Mouse (Mus musculus): ENCODE results near the gene Max. TPM values are rescaled to one million over a fixed set of nuclear protein-coding genes. Genes with fewer than 3 reads are reported as not detected.
A peak's percentile ranks its signal among the peaks of the same experiment; 100 is the strongest.

Max gene
- polyA plus RNA-seq (2012; rRNA removed) = 79.5 and 85.8 TPM in 2 replicates

DNA sequence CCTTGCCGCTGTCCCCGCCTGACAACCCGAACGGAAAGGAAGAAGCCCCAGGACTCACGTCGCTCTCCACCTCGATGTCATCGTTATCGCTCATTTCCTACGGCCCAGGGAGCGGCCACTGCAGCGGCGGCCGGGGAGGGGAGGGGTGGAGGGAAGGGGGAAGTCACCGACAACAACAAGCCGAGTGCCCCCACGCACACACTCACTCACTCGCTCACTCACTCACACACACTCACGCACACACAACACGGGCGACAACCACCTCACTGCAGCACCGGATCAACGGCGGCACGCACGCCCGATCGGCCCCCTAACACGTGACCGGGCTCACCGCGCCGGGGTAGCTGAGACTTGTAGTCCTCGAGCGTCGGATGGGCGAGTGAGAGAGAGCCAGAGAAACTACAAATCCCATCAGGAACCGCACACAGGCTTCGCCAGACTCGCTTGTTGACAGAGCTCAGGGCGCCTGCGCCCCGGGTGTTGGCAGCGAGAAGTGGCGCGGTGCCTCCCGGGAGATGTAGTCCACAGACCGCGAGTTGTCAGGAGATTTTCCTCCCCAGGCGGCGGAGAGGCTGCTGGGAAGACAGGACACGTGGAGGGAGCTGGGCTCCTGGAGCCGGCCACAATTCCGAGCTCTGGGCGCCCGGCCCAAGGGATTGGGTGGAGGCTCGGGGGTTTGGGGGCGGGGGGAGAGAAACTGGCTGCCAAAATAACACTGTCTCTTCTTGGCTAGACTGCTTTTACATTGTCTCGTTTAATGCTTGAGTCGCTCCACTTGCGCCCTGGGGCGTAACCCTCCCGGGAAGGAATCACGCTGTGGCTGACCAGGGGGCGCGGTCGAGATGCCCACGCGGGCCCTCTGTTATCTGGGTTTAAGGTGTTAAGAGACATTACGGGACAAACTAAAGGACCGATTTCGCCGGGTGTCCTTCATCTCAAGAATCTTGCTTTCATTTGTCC, at the start of gene Max:
Gene Max (minus strand): TSS at position 270 of the 960 bp plus-strand sequence.
- DNase-seq (ENCODE audit: low read depth, low spot score) = peak; percentile 99
- WGBS = under 1% methylated on average over 73 of the region's 73 CpGs

DNA sequence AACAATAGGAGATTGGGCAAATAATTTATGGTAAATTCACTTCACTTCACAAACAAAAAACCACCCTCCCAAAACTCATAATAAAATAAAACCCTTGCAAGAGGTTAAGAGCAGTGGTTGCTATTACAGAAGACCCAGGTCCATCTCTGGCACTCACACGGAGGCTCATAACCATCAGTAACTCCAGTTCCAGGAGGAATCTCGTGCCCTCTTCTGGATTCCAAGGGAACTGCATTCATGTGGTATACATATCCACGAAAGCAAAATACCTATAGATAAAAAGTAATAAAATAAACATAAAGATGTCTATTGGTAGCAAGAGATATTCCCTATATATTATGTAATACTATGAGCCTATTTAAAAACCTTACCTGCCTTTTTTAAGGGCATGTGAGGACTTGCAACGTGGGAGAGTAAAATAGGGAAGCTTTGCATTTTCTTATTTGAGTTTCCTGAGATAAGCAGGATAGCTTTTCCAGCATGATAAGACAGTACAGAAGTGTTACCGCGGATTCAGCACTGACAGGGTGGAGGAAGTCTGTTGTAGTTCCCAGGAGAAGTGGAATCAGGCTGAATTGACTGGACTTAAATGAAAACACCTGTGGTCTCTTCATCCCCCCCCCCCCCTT, 49.2 kb upstream of the Max start:
- WGBS = 66% methylated on average over 6 of the region's 6 CpGs
- no peak for DNase-seq (ENCODE audit: low read depth, low spot score)

DNA sequence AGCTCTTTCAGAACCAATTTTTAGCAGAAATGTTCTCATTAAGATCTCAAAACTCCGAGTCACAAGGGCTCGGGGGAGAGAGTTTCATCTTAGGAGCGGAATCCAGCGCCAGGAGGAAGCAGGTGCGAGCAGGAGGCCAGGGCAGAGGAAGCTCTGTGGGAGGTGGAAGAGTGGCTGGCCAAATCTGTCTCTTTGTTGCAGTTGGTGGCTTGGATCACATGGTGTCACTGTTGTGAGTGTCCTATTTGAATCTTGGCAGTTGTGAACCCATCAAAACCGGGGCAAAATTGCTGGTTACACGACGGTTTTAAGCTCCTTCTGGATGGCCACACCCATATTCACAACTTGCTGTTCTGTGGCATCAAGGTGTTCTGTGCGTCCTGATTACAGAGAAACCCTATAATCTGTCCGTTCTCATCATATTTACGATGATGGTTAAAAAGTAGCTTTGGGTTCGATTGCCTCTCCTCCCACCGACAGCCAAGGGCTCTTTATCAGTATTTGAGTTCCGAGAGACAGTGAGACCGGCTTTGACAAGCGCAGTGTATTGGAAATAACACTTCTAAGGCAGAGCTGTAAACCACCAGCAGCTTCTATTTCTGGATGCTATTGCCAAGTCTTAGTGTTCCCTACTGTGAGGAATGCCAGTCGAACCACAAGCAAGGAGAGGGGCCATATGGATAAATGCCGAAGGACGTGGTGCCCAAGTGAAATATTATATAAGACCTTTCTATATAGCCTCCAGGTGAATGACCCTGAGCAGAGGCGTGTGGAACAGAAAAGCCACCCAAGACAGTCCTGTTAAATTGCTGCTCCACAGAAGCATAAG, 47.4 kb upstream of the Max start:
- 28% methylated on average over 20 of the region's 20 CpGs for WGBS
- DNase-seq (ENCODE audit: low read depth, low spot score) = no peak

DNA sequence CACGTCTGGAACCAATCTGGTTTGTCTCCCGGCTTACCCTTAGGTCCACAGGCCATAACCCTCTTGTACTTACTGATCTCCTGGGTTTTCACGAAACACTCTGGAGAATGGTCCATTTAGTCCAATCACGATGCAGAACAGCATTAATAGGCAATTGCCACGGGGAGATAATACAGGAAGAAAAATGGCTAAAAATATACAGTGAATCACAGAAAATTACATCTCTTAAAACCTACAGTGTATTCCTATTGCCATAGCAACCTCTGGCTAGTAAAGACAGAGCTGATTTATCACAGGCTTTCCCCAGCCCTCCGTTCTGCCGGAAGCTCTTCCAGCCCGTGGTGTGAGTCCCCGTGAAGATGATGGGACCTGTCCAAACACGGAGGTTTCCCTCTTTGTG, 42.9 kb upstream of the Max start:
- 57% methylated on average over 10 of the region's 10 CpGs for WGBS
- no peak for DNase-seq (ENCODE audit: low read depth, low spot score)

DNA sequence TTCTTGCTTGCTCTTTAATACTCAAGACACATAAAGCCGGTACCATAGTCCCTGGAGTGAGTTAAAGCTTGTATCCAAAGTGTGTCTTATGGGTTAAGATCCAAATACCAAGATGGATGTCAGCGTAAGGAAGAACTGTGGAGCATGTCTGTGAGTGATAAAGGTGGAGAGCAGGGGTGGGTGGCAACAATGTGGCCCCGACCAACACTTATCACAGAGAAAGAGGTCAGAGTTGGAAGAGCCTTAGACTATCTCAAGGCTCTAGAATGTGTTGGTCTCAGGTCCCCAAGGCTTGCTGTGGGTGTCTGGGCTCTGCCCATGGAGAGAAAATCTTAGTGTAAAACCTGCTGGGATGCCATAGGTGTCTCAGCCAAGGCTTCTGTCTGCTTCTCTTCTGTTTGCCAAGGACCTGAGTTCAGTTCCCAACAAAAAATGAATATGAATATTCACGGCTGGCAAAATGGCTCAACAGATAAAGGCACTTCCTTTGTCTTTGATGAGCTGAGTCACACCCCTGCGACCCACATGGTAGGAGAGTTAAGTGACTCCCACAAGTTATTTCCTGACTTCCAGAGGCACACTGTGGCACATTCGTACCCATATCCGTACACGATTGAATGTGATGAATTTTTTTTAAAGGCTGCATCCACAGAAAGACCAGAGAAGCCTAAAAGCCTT, 40.7 kb upstream of the Max start:
- WGBS = 88% methylated on average over 8 of the region's 8 CpGs
- DNase-seq (ENCODE audit: low read depth, low spot score) = no peak

DNA sequence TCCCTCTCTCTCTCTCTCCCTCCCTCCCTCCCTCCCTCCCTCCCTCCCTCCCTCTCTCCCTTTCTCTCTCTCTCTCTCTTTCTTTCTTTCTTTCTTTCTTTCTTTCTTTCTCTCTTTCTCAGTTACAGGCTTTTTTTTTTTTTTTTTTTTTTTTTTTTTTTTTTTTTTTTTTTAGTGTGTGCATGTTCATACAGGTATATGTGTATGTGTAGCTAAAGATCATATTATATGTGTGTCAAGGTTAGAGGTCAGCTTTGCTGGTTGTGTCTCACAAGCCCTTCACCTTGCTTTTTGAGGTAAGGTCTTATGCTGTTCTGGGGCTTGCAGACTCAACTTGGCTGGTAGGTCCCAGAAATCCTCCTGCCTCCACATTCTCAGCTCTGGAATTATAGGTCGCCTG, 39.3 kb upstream of the Max start:
- WGBS = 96% methylated on average over 1 of the region's 1 CpGs
- no peak for DNase-seq (ENCODE audit: low read depth, low spot score)

DNA sequence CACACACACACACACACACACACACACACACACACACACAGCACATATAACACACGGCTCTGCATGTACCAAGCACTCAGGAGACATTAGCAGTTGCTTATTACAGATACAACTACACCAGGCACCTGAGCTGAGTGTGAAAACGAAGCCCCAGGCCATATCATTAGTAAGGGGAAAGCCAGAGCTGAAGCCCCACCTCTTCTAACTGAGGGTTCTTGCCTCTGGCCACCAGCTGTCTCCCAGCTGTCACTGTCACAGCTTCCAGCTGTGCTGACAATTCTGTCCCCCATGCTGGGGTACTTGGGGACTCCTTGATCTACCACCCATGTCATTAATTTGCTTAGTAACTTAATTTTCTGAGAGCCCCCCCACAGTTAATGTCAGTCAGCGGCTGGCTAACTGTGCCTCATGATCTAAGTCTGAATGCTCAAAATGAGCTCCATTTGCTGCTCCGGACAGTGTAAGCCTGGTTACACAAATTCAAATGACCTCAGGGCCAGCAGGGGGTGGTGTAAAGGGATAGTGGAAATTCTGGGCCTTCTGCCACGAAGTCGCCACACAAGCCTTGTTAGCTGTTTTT, 38.8 kb upstream of the Max start:
- WGBS = 45% methylated on average over 6 of the region's 6 CpGs
- no peak for DNase-seq (ENCODE audit: low read depth, low spot score)

DNA sequence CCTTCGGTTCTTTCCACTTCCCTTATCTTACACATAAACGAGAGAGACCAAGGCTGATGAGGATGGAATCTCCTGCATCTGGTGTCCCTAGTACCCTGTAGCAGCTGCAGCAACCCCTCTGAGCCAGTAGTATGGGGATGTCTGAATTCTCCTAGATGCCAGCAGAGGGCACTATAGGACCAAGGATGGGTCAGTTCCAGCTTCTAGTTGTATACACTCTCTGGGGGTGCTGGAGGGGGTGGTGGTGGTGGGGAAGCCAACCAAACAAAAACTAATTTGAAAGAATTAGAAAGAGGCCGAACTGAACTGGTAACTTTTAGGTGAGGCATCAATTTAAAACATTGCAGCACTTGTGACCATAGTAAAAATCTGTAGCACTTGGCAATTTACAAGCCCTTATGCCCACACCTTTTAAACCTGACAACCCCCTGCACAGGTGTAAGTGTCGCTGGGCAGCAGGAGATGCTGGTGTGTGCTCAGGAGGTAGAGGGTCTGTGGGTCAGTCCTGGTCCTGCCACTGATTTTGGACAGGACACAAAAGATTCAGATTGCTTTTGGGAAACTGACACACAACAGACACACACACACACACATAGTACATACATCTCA, 38.2 kb upstream of the Max start:
- 10% methylated on average over 4 of the region's 4 CpGs for WGBS
- DNase-seq (ENCODE audit: low read depth, low spot score) = peak; percentile 55

DNA sequence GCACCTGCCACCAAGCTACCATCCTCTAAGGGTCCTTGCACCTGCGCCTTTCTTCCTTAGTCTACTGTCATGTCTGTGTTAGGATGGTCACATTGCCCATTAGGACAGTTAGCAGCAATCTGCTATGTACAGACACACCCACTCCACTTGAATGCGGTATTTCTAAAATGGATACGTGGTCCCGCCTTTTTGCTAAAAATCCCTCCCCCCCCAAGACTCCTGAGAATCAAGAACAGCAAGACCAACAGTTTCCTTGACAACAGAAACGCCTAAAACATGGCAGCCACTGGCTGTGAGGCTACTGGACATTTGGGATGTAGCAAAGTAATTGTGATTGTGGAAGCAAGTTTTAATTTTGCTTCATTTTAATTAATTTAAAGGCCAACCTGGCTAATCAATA, 32.8 kb upstream of the Max start:
- no peak for DNase-seq (ENCODE audit: low read depth, low spot score)
- 86% methylated on average over 5 of the region's 5 CpGs for whole genome bisulfite sequencing

DNA sequence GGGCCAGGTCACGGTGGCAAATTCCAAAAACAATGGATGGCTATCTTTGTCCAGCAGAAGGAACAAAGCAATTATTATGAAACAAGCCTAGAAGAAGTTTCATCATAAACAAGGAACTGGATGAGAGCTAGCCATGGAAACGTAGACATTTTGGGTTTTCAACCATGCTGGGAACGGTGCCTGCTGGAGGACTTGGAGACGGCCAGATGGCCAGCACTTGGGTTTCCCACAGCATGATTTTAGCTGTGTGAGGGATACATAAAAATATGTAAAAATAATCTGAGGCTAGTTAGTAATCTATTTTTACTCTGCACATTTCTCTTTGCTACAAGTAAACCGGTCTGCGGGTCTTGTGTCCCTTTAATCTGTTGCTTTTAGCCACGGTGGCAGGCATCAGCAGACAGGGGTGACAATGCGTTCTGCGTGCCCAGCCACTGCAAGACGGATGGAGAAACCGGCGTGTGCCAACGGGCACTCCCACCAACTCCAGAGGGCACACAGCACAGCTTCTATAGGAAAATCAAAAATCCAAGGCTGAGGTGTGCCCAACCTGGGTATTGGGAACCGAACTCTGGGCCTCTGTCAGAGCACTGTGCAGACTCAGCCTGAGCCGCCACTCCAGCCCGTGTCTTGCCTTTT, 31.0 kb upstream of the Max start:
- no peak for DNase-seq (ENCODE audit: low read depth, low spot score)
- 85% methylated on average over 16 of the region's 16 CpGs for WGBS

DNA sequence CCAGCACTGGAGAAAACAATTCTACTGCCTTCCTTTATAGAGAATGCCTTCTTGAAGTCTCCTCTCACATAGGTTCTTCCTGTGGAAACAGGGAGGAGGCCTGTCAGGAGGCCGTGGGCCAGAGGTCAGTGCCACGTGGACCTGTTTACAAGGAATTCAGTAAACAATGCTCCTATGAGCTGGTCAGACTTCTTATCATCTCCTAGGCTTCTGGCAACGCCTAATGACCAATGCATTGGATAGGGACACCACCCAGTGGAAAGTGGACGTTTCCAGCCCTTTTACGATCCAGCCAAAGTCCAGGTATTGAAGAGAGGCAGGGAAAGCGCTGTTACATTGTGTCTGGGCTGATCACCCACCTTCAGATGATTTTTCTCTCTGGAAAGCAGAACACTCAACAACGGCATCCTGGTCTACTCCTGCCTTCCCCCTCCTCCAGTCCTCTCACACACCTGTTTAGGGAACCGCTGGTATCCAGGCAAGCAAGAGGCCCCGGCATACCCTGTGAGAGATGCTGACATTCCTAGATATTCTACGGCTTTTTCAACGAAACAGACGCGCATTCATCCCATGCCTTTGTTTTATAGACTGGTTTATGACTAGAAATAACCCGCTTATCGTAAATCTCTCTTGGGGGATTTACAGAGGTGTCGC, 20.9 kb upstream of the Max start:
- peak; percentile 96 for DNase-seq (ENCODE audit: low read depth, low spot score)
- WGBS = 20% methylated on average over 16 of the region's 16 CpGs

DNA sequence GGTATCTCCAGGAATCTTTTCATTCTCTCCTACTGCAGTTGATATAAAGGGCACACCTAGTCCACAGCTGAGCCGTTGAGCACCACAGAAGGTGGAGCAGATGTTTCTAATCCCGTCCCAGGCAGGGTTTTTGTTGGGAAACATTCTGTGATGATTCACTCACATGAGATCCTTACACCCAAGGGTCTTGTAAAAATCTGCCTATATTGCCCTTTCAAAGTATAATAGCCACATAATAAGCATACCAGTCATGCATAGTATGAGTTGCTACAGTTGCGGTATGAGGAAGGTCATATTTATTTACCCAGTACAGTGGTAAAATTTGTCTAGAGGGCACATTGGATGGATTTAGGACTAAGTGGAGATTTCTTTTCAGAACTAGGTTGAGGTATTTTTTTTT, 17.5 kb upstream of the Max start:
- 23% methylated on average over 3 of the region's 3 CpGs for WGBS

DNA sequence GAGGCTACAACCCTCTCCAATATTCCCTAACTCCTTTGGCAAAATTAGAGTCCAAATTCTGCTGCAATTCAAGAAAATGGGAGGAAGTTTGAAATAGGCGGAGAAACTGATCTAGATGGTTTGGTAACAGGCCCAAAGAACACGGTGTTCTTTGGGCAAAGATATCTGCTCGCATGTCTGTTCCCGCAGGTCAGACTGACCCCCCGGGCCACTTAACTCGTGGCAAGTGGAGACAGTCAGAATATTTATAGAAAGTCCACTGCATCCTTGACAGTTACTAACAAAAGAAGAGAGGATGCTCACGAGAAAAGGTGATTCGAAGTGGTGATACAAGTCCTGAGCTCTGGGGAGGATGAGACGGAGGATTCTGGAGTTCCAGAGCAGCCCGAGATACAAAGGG, 10.7 kb upstream of the Max start:
- no peak for DNase-seq (ENCODE audit: low read depth, low spot score)
- WGBS = 86% methylated on average over 10 of the region's 10 CpGs

More for the DNA sequence above, 17.5 kb upstream of the Max start:
- no peak for DNase-seq (ENCODE audit: low read depth, low spot score)

DNA sequence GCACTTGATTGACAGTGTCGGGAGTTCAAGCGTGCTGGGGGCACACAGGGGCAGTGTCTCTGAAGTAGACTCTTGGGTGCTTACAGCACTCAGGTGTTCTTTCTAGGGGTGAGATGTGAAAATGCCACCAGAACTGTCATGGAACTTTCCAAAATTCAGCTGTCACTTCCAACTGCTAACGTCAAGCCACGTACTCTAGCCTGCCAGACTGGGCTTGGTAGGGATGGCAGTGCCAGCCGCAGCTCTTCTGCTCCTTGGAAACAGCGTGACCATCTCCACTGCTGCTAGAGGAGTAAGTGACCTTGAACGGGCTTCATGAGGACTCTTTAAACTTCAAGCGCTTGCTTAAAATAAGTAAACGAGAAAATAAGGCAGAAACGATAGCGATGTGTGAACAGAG, 10.2 kb upstream of the Max start:
- WGBS = 90% methylated on average over 11 of the region's 11 CpGs
- no peak for DNase-seq (ENCODE audit: low read depth, low spot score)

DNA sequence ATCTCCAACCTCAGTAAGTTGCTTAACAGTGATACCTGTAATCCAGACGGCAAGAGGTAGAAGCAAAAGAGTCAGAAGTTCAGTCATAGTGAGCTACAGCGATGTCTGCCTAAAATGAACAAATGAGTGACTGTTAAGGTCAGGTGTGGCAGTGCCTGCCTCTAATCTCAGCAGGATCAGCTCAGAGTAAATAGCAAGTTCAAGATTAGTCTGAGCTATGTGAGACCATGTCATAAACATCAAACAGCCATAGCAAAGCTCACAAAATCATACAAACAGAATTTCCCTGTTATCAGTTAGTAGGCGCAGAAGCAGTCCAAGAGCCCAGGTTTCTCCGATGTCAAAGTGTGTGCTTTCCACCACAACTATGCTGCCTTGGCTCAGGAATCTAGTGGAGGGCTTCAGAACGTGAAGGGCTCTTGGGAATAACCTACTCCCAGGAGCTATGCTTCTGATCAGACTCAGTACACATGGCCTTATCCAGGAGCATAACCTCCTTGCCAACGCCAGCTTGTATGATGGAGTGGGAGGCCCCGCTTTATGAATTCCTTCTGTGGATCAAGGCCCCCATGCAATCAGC, 9.7 kb upstream of the Max start:
- DNase-seq (ENCODE audit: low read depth, low spot score) = no peak
- 49% methylated on average over 7 of the region's 7 CpGs for WGBS

DNA sequence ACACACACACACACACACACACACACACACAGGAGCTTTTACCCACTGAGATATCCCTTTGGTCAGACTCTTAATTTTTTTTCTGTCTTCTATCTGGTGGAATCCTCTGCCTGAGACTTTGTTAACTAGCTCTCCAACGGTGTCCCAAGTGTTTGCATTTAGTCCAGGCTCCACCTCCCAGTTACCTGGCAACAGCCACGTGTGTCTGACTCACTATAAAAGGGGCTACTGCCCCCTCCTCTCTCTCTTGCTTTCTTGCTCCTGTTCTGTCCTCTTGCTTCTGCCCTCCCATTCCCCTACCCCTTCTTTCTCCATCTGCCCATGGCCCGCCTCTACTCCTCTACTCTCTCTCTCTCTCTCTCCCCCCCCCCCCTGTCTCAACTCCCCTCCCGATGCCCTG, 3.9 kb upstream of the Max start:
- no peak for DNase-seq (ENCODE audit: low read depth, low spot score)
- WGBS = 21% methylated on average over 3 of the region's 4 CpGs

DNA sequence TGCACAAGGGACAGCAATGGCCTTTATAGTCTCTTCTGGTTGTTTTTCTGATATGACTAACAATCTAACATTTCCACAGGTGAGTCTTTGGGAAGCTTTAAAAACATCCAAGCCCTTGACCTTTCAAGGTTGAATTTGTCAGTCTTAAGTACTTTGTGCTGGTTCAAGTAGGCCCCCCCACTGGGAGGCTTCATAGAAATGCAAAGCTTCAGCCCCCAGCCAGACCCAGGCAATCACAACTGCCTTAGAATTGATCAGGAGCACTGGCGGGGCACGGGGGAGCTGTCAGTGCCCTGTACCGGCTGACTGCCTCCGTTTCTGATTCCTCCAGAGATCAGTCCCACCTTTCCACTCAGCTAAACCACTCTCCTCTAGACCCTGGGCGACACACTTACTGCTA, 3.1 kb upstream of the Max start:
- no peak for DNase-seq (ENCODE audit: low read depth, low spot score)
- 76% methylated on average over 5 of the region's 5 CpGs for WGBS

Data from large intestine, adult 2 months (tissue).